Mouse (Mus musculus) stomach, postnatal 0 days (tissue): Measurements from ENCODE around the gene Vsnl1. TPM values are rescaled to one million over a fixed set of nuclear protein-coding genes. Genes with fewer than 3 reads are reported as not detected.
A peak's percentile ranks its signal among the peaks of the same experiment; 100 is the strongest.

Experiments
- ATAC-seq: fragments of 200-750 bp; cut with Nextera tagmentation; 2 replicates; pipeline ENCODE4 v1.8.0; 2017; ENCODE audit not compliant: low FRiP score, low TSS enrichment
- DNase-seq: peaks from one replicate; pipeline ENCODE4 v3.0.0-alpha.2; 2016; ENCODE audit warnings: low spot score
- H3K27ac ChIP-seq: fragments of 300-500 bp; sonication (generic); replicated peaks from 2 replicates; pipeline ENCODE4 v1.5.1; 2014; ENCODE audit warnings: mild to moderate bottlenecking, control low read depth
- H3K27me3 ChIP-seq: fragments of 300-500 bp; sonication (generic); 2 replicates; pipeline ENCODE4 v1.6.1; 2014; ENCODE audit warnings: low read length; ENCODE audit not compliant: control insufficient read depth, insufficient read depth
- H3K36me3 ChIP-seq: fragments of 300-500 bp; sonication (generic); 2 replicates; pipeline ENCODE4 v1.6.1; 2014; ENCODE audit warnings: low read length, mixed read lengths; ENCODE audit not compliant: control insufficient read depth, insufficient read depth
- H3K4me1 ChIP-seq: fragments of 300-500 bp; sonication (generic); replicated peaks from 2 replicates; pipeline ENCODE4 v1.6.1; 2014; ENCODE audit warnings: antibody characterized with exemption; ENCODE audit not compliant: control insufficient read depth, insufficient read depth
- H3K4me2 ChIP-seq: fragments of 300-500 bp; sonication (generic); replicated peaks from 2 replicates; pipeline ENCODE4 v1.6.1; 2014; ENCODE audit warnings: low read depth, mild to moderate bottlenecking, control low read depth, moderate library complexity
- H3K4me3 ChIP-seq: fragments of 300-500 bp; sonication (generic); 2 replicates; pipeline ENCODE4 v1.5.1; 2014; ENCODE audit warnings: low read depth, low read length, control low read depth
- H3K9ac ChIP-seq: fragments of 300-500 bp; sonication (generic); 2 replicates; pipeline ENCODE4 v1.6.1; 2014; ENCODE audit warnings: mild to moderate bottlenecking, low read length, control low read depth, mixed read lengths
- H3K9me3 ChIP-seq: fragments of 300-500 bp; sonication (generic); 2 replicates; pipeline ENCODE4 v1.6.1; 2016; ENCODE audit warnings: low read length; ENCODE audit not compliant: control insufficient read depth
- CTCF ChIP-seq: IDR thresholded peaks from 2 replicates; pipeline ENCODE4 v1.5.1; 2016; ENCODE audit warnings: antibody characterized with exemption, low read depth, mild to moderate bottlenecking, moderate library complexity
- EP300 ChIP-seq: optimal IDR thresholded peaks from 2 replicates; pipeline ENCODE3; 2016; ENCODE audit warnings: antibody characterized with exemption
- WGBS: fragments of 180-500 bp; shearing (Covaris S2); extraction: QIAGEN DNeasy Blood & Tissue Kit; methylation state at CpG from one replicate; pipeline ENCODE4 v1.1.7; 2014; 5-methylcytosine and 5-hydroxymethylcytosine counted together
- polyA plus RNA-seq: library from polyadenylated mRNA; unstranded; fragments of >200 nt; fragmentation: Nextera tagmentation; extraction: Ambion mirVana; gene quantifications from 2 replicates; pipeline ENCODE4 v1.2.1, GENCODE M21; 2015

Vsnl1 gene
- 0.65 and 0.72 TPM in 2 replicates for polyA plus RNA-seq

DNA sequence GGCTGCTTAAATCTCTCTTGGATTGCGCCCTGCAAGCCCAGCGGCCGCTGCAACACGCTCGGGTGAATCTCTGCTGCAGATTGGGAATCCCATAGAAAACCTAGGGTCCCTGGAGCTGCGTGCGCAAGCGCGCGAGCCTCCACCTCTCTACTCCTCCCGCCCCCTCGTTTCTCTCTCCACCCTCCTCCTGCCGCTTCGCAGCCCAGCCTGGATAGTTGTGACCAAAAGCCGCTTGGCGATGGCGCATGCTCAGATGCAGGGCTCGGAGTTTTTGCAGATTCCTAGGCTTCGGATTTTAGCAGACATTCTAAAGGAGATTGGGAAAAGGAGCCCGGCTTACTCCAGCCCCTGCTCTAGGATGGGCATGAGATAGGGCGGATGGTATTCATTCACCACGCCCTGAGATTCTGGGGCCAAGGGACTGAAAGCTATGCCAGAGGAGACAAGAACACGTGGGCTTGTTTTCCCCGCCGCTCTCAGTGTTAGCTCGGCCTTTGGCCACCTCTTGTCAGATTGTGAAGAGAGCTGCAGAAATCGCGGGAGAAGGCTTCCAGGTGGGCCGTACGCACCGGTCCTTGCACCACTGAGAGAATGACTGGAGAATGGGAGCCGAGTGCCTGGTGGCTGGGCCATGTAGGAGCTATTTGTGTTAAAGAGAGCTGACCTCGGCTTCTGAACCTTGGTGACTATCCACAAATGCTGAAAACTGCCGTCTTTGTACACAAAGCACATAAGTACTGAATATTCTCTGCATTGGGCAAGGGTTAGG lies at the start of gene Vsnl1:
Gene Vsnl1 (minus strand): TSS at position 117 of the 769 bp plus-strand sequence.
- Histone ChIP-seq H3K4me1 (no peaks in the 10 kb centered on the region), H3K9me3 (no peaks in the 10 kb centered on the region), H3K36me3 (no peaks in the 10 kb centered on the region), H3K27me3 (no peaks in the 10 kb centered on the region), H3K4me3 (peak within 1 kb of the TSS; percentile 37), H3K27ac (no peak within 1 kb of the TSS), H3K4me2 (peak within 1 kb of the TSS; percentile 58), H3K9ac (peak within 1 kb of the TSS; percentile 36; the same call in 1 of the 2 replicates)
- DNase-seq (peak; percentile 59), ATAC-seq (peak; percentile 80; the same call in 1 of the 2 replicates)
- WGBS = 3% methylated on average over 34 of the region's 34 CpGs
- TF ChIP-seq EP300 (no peak), CTCF (no peak)

DNA sequence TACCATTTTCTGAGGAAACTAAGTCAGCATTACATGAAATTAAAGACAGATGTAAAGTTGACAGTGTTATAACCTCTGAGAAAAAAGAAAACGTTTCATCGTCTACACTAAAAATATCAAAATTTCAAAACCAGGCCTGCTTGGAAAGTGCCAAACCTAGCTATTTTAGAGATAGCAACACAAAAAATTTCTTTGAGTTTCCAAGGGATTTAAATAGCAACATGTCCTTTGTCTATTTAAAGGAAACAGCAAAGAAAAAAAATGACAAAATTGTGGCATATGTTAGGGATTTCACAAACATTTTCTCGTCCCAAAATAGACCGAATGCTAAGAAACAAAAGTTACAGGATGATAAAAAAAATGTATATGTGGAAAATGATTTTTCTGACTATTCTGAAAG lies 20.2 kb upstream of the Vsnl1 start:
- no peak for DNase-seq
- no peaks in the 10 kb centered on the region for H3K4me1 ChIP-seq
- H3K4me3 ChIP-seq = 0 out of 2 replicates have a peak overlapping the region, but pooled peaks have one; percentile 48
- TF ChIP-seq EP300 (no peak), CTCF (no peak)
- H3K9me3 ChIP-seq = no peaks in the 10 kb centered on the region
- no peak for ATAC-seq
- no peaks in the 10 kb centered on the region for H3K36me3 ChIP-seq
- H3K27me3 ChIP-seq = no peaks in the 10 kb centered on the region
- WGBS = 76% methylated on average over 4 of the region's 4 CpGs
- no peak overlapping the region for H3K27ac ChIP-seq
- H3K9ac ChIP-seq = no peak overlapping the region
- no peak overlapping the region for H3K4me2 ChIP-seq

DNA sequence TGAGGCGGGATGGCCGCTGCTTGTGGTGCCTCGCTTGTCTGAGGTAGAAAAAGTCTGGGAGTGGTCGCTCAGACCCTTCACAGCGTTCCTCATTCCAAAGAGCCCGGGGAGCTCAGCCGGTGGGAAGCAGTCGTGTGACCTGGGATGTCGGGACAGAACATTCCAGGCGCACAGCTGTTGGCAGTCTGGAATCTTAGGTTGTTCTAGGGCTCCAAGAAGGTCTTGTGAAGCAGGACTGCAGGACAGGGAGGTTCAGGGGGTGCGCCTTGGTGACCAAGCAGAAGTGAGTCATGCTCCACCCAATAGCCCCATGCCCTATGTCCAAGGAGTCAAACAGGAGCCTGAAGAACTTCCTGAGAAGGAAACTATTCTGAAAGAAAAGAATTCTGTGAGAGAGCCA lies 19.8 kb upstream of the Vsnl1 start:
- ATAC-seq (peak; percentile 74), DNase-seq (no peak)
- Histone ChIP-seq H3K4me3 (peak overlapping the region; percentile 48), H3K9ac (peak overlapping the region; percentile 50), H3K4me1 (no peaks in the 10 kb centered on the region), H3K36me3 (no peaks in the 10 kb centered on the region), H3K4me2 (peak overlapping the region; percentile 92), H3K27ac (no peak overlapping the region), H3K27me3 (no peaks in the 10 kb centered on the region), H3K9me3 (no peaks in the 10 kb centered on the region)
- TF ChIP-seq CTCF (no peak), EP300 (no peak)
- WGBS = 3% methylated on average over 11 of the region's 11 CpGs

DNA sequence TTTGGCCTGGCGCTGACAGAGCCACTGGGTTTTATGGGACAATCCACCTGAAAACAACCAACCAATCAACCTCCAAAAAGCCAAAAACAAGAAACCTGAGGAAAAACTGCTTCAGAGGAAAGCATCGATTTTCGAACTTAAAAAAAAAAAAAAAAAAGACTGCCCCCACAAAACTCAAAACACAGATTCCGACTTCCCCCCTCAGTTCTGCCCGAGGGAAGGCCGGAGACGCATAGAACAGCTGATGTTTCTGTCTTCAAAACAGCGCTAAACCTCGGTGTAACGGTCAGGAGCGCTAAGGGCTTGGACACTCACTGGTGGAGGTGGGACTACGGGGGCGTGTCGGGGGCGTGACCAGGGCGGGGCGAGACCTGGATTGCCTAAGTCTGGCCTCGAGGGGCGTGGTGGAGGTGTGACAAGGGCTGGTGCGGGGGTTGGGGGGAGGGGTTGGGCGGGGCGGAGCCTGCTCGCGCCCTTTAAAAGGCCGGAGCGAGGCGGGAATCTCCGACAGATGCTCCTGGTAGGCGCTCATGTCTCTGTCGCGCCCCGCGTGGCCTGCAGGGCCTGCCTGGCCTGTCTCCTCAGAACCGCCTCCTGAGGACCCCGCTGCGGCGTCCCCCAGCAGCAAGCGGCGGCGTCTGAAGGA lies 19.3 kb upstream of the Vsnl1 start, which contains the start of gene Rad51ap2:
Gene Rad51ap2 (plus strand): TSS at position 531 of the 646 bp plus-strand sequence.
- no peaks in the 10 kb centered on the region for H3K27me3 ChIP-seq
- H3K4me2 ChIP-seq = peak within 1 kb of the TSS; percentile 92
- no peaks in the 10 kb centered on the region for H3K4me1 ChIP-seq
- H3K9ac ChIP-seq = peak within 1 kb of the TSS; percentile 50
- ATAC-seq (peak; percentile 99), DNase-seq (peak; percentile 95)
- no peak for TF ChIP-seq EP300
- TF ChIP-seq CTCF = peak; percentile 17; the same call in 1 of the 2 replicates
- WGBS = 2% methylated on average over 40 of the region's 40 CpGs
- H3K9me3 ChIP-seq = no peaks in the 10 kb centered on the region
- H3K27ac ChIP-seq = no peak within 1 kb of the TSS
- no peaks in the 10 kb centered on the region for H3K36me3 ChIP-seq
- peak within 1 kb of the TSS; percentile 48 for H3K4me3 ChIP-seq

DNA sequence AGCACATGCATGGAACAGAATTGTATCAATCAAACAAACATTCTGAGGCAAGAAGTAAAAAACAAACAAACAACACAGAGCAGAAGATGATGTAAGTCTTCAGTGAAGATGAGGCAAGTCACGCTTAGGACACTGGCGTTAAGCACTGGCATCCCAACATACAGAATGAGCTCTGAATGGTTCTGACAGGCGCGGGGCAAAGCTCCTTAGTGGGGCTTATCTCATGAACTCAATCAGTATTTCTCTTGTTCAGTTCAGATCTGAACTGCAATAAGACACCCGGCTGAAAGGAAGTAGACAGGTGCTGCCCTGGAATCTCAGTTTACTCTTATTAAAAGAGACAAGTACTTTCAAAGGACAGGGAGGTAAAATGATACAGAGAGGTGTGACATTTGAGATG lies 17.7 kb upstream of the Vsnl1 start:
- 62% methylated on average over 5 of the region's 5 CpGs for WGBS
- Histone ChIP-seq H3K9me3 (no peaks in the 10 kb centered on the region), H3K4me3 (no peak overlapping the region), H3K36me3 (no peaks in the 10 kb centered on the region), H3K27me3 (no peaks in the 10 kb centered on the region), H3K27ac (no peak overlapping the region), H3K4me2 (no peak overlapping the region), H3K9ac (no peak overlapping the region), H3K4me1 (no peaks in the 10 kb centered on the region)
- TF ChIP-seq CTCF = no peak
- no peak for TF ChIP-seq EP300
- no peak for ATAC-seq
- no peak for DNase-seq
